ENCODE assay signal across 28 mouse cellular contexts in the genomic region with DNA sequence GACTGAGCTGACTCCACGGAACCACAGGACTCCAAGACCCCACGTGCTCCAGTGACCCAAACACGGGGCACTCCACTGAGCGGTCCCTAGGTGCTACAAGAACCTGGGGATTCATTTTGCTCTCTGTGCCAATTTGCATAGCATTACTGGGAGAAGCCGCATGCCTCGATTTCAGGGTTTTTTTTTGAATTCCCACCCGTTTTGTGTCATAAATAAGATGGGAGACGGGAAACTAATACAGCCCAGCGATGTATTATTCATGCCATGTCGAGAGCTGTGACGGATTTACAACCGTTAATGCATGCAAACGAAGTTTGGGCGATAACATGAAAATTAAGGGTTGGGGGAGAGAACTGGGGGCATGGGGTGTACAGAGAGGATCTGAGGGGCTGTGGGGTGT.
DNase-seq lines count a peak whose midpoint lies in the region; ATAC-seq and TF ChIP-seq lines count a peak whose summit lies in the region.
"Had no signal": no experiment of that assay in that cellular context is flagged by ENCODE, and none has a peak within 500 bp of the region (broad histone marks: within the 10 kb centered on the region; RNA-seq: fewer than 3 reads in every experiment).

No protein-coding gene starts in this region.

- no peak for DNase-seq in midbrain, embryonic 10.5 days (ENCODE audit: low spot score)
- no peak for DNase-seq in midbrain, embryonic 11.5 days (ENCODE audit: low spot score, missing footprints)
- peak; percentile 47 for DNase-seq in forebrain, embryonic 14.5 days (ENCODE audit: low spot score)
- DNase-seq in forebrain, postnatal 0 days, result peak; percentile 24
- no peak for DNase-seq in gastrocnemius, postnatal 10 days
- DNase-seq in thymus, adult 18-20 months, result no peak
- DNase-seq: adrenal gland, postnatal 14 days; cerebellum, adult 11-12 months; cerebellum, adult 9-11 months; gastrocnemius, postnatal 14 days; heart, postnatal 14 days; kidney, adult 8-10 months; lung, embryonic 14.5 days; lung, postnatal 14 days; right cerebral cortex, adult 18-20 months; thymus, adult 2 months; thymus, postnatal 36 days had no signal

- peaks cover 65% of the 10 kb centered on the region for H3K4me1 ChIP-seq in midbrain, embryonic 10.5 days
- H3K4me1 ChIP-seq in midbrain, embryonic 11.5 days (ENCODE audit: control insufficient read depth, insufficient read depth, low read length), result peaks cover 11% of the 10 kb centered on the region
- peaks cover 11% of the 10 kb centered on the region; the same call in 1 of the 2 replicates for H3K4me1 ChIP-seq in forebrain, embryonic 14.5 days (ENCODE audit: control insufficient read depth, insufficient read depth, low read length)
- H3K4me1 ChIP-seq in forebrain, postnatal 0 days (ENCODE audit: insufficient read depth), result peaks cover 8% of the 10 kb centered on the region; the same call in 1 of the 2 replicates
- H3K4me1 ChIP-seq in midbrain, embryonic 16.5 days (ENCODE audit: control insufficient read depth, insufficient read depth, low read length), result peaks cover 34% of the 10 kb centered on the region

- ATAC-seq in midbrain, embryonic 11.5 days (ENCODE audit: low FRiP score), result no peak
- no peak for ATAC-seq in forebrain, embryonic 14.5 days
- ATAC-seq in forebrain, postnatal 0 days, result no peak
- no peak for ATAC-seq in midbrain, embryonic 16.5 days
- ATAC-seq: CD4-positive, CD25-positive, alpha-beta regulatory T cell, adult 4 months; hindbrain, postnatal 0 days; intestine, embryonic 15.5 days had no signal

- no peaks in the 10 kb centered on the region for H3K9me3 ChIP-seq in midbrain, embryonic 10.5 days (replicated peaks)
- no peaks in the 10 kb centered on the region for H3K9me3 ChIP-seq in midbrain, embryonic 11.5 days (ENCODE audit: control insufficient read depth, low read length)
- no peaks in the 10 kb centered on the region for H3K9me3 ChIP-seq in forebrain, embryonic 14.5 days (replicated peaks; ENCODE audit: control insufficient read depth, low read length)
- no peaks in the 10 kb centered on the region for H3K9me3 ChIP-seq in forebrain, postnatal 0 days (ENCODE audit: low read length)
- no peaks in the 10 kb centered on the region for H3K9me3 ChIP-seq in midbrain, embryonic 16.5 days (replicated peaks; ENCODE audit: control insufficient read depth, low read length, poor library complexity, severe bottlenecking)
- H3K9me3 ChIP-seq: embryonic facial prominence, embryonic 13.5 days; hindbrain, embryonic 10.5 days; intestine, embryonic 15.5 days; limb, embryonic 10.5 days; limb, embryonic 15.5 days had no signal

- H3K36me3 ChIP-seq in midbrain, embryonic 10.5 days, result peaks cover 74% of the 10 kb centered on the region
- 0 out of 2 replicates have a peak, but pooled peaks cover 4% of the 10 kb centered on the region for H3K36me3 ChIP-seq in midbrain, embryonic 11.5 days (ENCODE audit: control insufficient read depth, insufficient read depth, low read length)
- peaks cover 33% of the 10 kb centered on the region for H3K36me3 ChIP-seq in forebrain, embryonic 14.5 days (ENCODE audit: control insufficient read depth, insufficient read depth, low read length)
- peaks cover 17% of the 10 kb centered on the region for H3K36me3 ChIP-seq in forebrain, postnatal 0 days (ENCODE audit: insufficient read depth)
- H3K36me3 ChIP-seq in midbrain, embryonic 16.5 days (ENCODE audit: control insufficient read depth, insufficient read depth, low read length), result peaks cover 4% of the 10 kb centered on the region
- H3K36me3 ChIP-seq: intestine, embryonic 15.5 days had no signal

- no peaks in the 10 kb centered on the region for H3K27me3 ChIP-seq in midbrain, embryonic 10.5 days (ENCODE audit: low read depth, poor library complexity, severe bottlenecking)
- H3K27me3 ChIP-seq in midbrain, embryonic 11.5 days (ENCODE audit: control insufficient read depth, insufficient read depth, low read length), result no peaks in the 10 kb centered on the region
- no peaks in the 10 kb centered on the region for H3K27me3 ChIP-seq in forebrain, embryonic 14.5 days (replicated peaks; ENCODE audit: control insufficient read depth, insufficient read depth, low read length)
- no peaks in the 10 kb centered on the region for H3K27me3 ChIP-seq in forebrain, postnatal 0 days (ENCODE audit: insufficient read depth, low read length)
- no peaks in the 10 kb centered on the region for H3K27me3 ChIP-seq in midbrain, embryonic 16.5 days (ENCODE audit: control insufficient read depth, insufficient read depth, low read depth, low read length)
- H3K27me3 ChIP-seq: embryonic facial prominence, embryonic 13.5 days; intestine, embryonic 15.5 days; limb, embryonic 15.5 days had no signal

- 87% methylated on average over 14 of the region's 14 CpGs for WGBS in midbrain, embryonic 10.5 days
- WGBS in midbrain, embryonic 11.5 days, result 82% methylated on average over 14 of the region's 14 CpGs
- WGBS in forebrain, embryonic 14.5 days, result 50% methylated on average over 14 of the region's 14 CpGs
- WGBS in forebrain, postnatal 0 days, result 33% methylated on average over 14 of the region's 14 CpGs
- WGBS in midbrain, embryonic 16.5 days, result 40% methylated on average over 14 of the region's 14 CpGs

- 0 out of 2 replicates have a peak overlapping the region, but pooled peaks have one; percentile 49 for H3K27ac ChIP-seq in midbrain, embryonic 10.5 days (replicated peaks)
- H3K27ac ChIP-seq in midbrain, embryonic 11.5 days (ENCODE audit: low read depth, low read length), result no peak overlapping the region
- 0 out of 2 replicates have a peak overlapping the region, but pooled peaks have one; percentile 23 for H3K27ac ChIP-seq in forebrain, embryonic 14.5 days (ENCODE audit: low read depth, low read length)
- no peak overlapping the region for H3K27ac ChIP-seq in forebrain, postnatal 0 days (ENCODE audit: low read depth, low read length)
- H3K27ac ChIP-seq in midbrain, embryonic 16.5 days (ENCODE audit: low read length), result peak overlapping the region; percentile 32
- H3K27ac ChIP-seq: embryonic facial prominence, embryonic 13.5 days; hindbrain, postnatal 0 days; intestine, embryonic 15.5 days; kidney, postnatal 0 days; limb, embryonic 10.5 days; limb, embryonic 15.5 days; liver, embryonic 14.5 days; stomach, postnatal 0 days had no signal

- H3K9ac ChIP-seq in midbrain, embryonic 11.5 days (ENCODE audit: low read length), result no peak overlapping the region
- H3K9ac ChIP-seq in forebrain, embryonic 14.5 days (ENCODE audit: low read length), result peak overlapping the region; percentile 5; the same call in 1 of the 2 replicates
- H3K9ac ChIP-seq in forebrain, postnatal 0 days, result no peak overlapping the region
- 0 out of 2 replicates have a peak overlapping the region, but pooled peaks have one; percentile 54 for H3K9ac ChIP-seq in midbrain, embryonic 16.5 days (ENCODE audit: low read depth, low read length)
- H3K9ac ChIP-seq: embryonic facial prominence, embryonic 13.5 days; intestine, embryonic 15.5 days; limb, embryonic 15.5 days; liver, embryonic 14.5 days; lung, embryonic 14.5 days had no signal

- H3K4me2 ChIP-seq in midbrain, embryonic 11.5 days, result no peak overlapping the region
- no peak overlapping the region for H3K4me2 ChIP-seq in forebrain, embryonic 14.5 days (ENCODE audit: low read length)
- no peak overlapping the region for H3K4me2 ChIP-seq in forebrain, postnatal 0 days (ENCODE audit: low read depth)
- no peak overlapping the region for H3K4me2 ChIP-seq in midbrain, embryonic 16.5 days (ENCODE audit: low read length)
- H3K4me2 ChIP-seq: embryonic facial prominence, embryonic 13.5 days; intestine, embryonic 15.5 days; limb, embryonic 15.5 days; lung, embryonic 14.5 days had no signal

- no peak overlapping the region for H3K4me3 ChIP-seq in midbrain, embryonic 10.5 days
- H3K4me3 ChIP-seq in midbrain, embryonic 11.5 days (ENCODE audit: low read depth, low read length), result no peak overlapping the region
- no peak overlapping the region for H3K4me3 ChIP-seq in forebrain, embryonic 14.5 days (ENCODE audit: low read depth, low read length)
- H3K4me3 ChIP-seq in forebrain, postnatal 0 days (ENCODE audit: low read depth, low read length), result no peak overlapping the region
- no peak overlapping the region for H3K4me3 ChIP-seq in midbrain, embryonic 16.5 days (ENCODE audit: low read depth, low read length)
- H3K4me3 ChIP-seq: embryonic facial prominence, embryonic 13.5 days; hindbrain, embryonic 10.5 days; intestine, embryonic 15.5 days; limb, embryonic 10.5 days; limb, embryonic 15.5 days had no signal

- no peak for TF ChIP-seq CTCF in forebrain, postnatal 0 days (IDR thresholded peaks at IDR 0.05; ENCODE audit: low read depth)

Comparison
In these comparisons a context has a peak if more than half of its experiments do, and no peak if none do; other contexts are left out.
1. H3K27ac ChIP-seq: peak in midbrain, embryonic 10.5 days (single experiment), forebrain, embryonic 14.5 days (single experiment) and midbrain, embryonic 16.5 days (single experiment); none in midbrain, embryonic 11.5 days (single experiment) and forebrain, postnatal 0 days (single experiment).
2. H3K9ac ChIP-seq: peak in forebrain, embryonic 14.5 days (single experiment) and midbrain, embryonic 16.5 days (single experiment); none in midbrain, embryonic 11.5 days (single experiment) and forebrain, postnatal 0 days (single experiment).
3. DNase-seq: peak in forebrain, embryonic 14.5 days (single experiment) and forebrain, postnatal 0 days (single experiment); none in midbrain, embryonic 10.5 days (single experiment), midbrain, embryonic 11.5 days (single experiment), gastrocnemius, postnatal 10 days (single experiment) and thymus, adult 18-20 months (0 of 2).